Mouse (Mus musculus) bone marrow, adult 2 months (tissue): ENCODE data around the gene Elmo2.

Source experiments
- CTCF ChIP-seq: fragments of 200-500 bp; IDR thresholded peaks from 2 replicates; pipeline ENCODE4 v1.5.1; 2011; ENCODE audit warnings: low read length, control low read depth; ENCODE audit not compliant: control insufficient read depth, insufficient read depth
- POLR2A ChIP-seq: fragments of 200-500 bp; IDR thresholded peaks from 2 replicates; pipeline ENCODE4 v1.6.1; 2011; ENCODE audit warnings: low read depth, mild to moderate bottlenecking, control low read depth, low read length, borderline replicate concordance; ENCODE audit not compliant: control insufficient read depth

DNA sequence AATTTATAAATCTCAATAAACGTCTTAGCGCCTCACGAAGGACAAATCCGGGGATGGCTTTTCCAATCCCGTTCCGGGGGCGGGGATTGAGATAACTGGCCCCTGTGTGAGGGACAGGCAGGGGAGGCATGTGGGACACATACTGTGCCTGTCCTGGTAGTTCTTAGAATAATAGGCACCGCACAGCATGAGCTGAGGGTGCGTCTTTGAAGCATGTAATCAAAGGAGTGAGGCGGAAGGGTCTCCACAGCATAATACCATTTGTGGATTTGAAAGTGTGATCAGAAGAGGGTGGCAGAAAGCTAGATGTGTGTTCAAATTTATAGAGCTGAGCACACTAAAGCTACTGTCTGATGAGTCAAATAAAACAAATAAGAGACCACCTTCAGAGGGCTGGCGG is 79.9 kb downstream of the Elmo2 start:
- no peak for TF ChIP-seq CTCF
- no peak for TF ChIP-seq POLR2A
